Comparison of ENCODE assay signal across 7 mouse cellular contexts in the genomic region with DNA sequence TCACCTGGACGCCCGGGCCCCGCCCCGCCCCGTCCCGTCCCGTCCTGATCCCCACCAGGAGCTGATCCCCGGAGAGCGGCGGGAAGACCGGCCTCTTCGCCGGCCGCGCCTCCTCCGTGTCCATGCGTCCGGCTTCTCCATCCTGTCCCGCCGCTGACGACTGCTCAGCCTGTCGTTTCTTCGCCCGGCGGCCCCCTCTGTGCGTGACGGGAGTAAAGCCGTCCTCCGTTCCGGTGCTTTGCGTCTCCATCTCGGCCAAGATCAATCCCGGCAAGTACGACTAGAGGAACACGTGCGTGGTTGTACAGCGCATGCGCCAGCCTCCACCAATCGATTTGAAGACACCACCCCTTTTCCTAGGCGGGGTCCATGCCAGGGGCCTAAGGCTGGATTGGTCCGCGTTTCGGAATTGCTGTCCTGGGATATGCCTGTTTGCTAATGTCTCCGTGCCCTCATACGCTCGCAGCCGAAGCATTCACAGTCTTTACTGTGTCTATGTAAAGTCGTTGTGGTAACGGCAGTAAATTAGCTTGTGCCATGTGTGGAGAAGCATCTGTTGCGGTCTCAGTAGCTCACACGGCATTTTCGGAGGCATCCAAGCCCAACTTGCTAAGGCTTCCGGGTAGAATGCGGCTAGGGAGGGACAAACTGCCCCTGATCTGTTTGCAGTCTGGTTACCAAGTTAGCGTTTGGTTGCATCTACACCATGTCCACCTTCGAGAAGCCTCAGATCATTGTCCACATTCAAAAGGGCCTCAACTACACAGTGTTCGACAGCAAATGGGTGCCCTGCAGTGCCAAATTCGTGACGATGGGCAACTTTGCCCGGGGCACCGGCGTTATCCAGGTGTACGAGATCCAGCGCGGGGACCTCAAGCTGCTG. TPM values are rescaled to one million over a fixed set of nuclear protein-coding genes. Genes with fewer than 3 reads are reported as not detected.
DNase-seq lines count a peak whose midpoint lies in the region; ATAC-seq and TF ChIP-seq lines count a peak whose summit lies in the region.

A gene (minus strand): TSS at position 311 of the 883 bp plus-strand sequence.

- peak; percentile 100 for ATAC-seq in intestine, postnatal 0 days
- ATAC-seq in midbrain, embryonic 12.5 days (ENCODE audit: low FRiP score, low read depth), result peak; percentile 99

- peaks cover 22% of the 10 kb centered on the region for H3K4me1 ChIP-seq in embryonic facial prominence, embryonic 10.5 days
- no peaks in the 10 kb centered on the region for H3K4me1 ChIP-seq in intestine, postnatal 0 days (replicated peaks; ENCODE audit: control insufficient read depth, insufficient read depth, low read length)
- peaks cover 23% of the 10 kb centered on the region for H3K4me1 ChIP-seq in midbrain, embryonic 12.5 days
- H3K4me1 ChIP-seq in small intestine, adult 2 months (ENCODE audit: control insufficient read depth, insufficient read depth, insufficient read length, low read length), result no peaks in the 10 kb centered on the region

- peak; percentile 96 for DNase-seq in adrenal gland, postnatal 10 days
- peak; percentile 95 for DNase-seq in embryonic facial prominence, embryonic 10.5 days (ENCODE audit: low spot score)
- peak; percentile 70 for DNase-seq in gonadal fat pad, adult 2 months (ENCODE audit: low read depth)
- peak; percentile 99 for DNase-seq in left cerebral cortex, postnatal 4 days

- H3K27me3 ChIP-seq in embryonic facial prominence, embryonic 10.5 days (replicated peaks; ENCODE audit: low read depth, poor library complexity, severe bottlenecking), result no peaks in the 10 kb centered on the region
- no peaks in the 10 kb centered on the region for H3K27me3 ChIP-seq in intestine, postnatal 0 days (replicated peaks; ENCODE audit: control insufficient read depth, insufficient read depth, low read length)
- no peaks in the 10 kb centered on the region for H3K27me3 ChIP-seq in midbrain, embryonic 12.5 days
- no peaks in the 10 kb centered on the region for H3K27me3 ChIP-seq in small intestine, adult 2 months (ENCODE audit: control insufficient read depth, insufficient read depth, low read length)

- no peak; the same call in 1 of the 2 replicates for TF ChIP-seq CTCF in intestine, postnatal 0 days (IDR thresholded peaks at IDR 0.05; ENCODE audit: low read depth)
- TF ChIP-seq CTCF in small intestine, adult 2 months (IDR thresholded peaks at IDR 0.05; ENCODE audit: extremely low read depth, insufficient read length, insufficient replicate concordance, low read depth, low read length), result no peak

- H3K27ac ChIP-seq in embryonic facial prominence, embryonic 10.5 days (replicated peaks), result peak within 1 kb of the TSS; percentile 98
- peak within 1 kb of the TSS; percentile 72 for H3K27ac ChIP-seq in intestine, postnatal 0 days (ENCODE audit: low read depth, low read length)
- peak within 1 kb of the TSS; percentile 61 for H3K27ac ChIP-seq in midbrain, embryonic 12.5 days (replicated peaks)
- H3K27ac ChIP-seq in small intestine, adult 2 months (ENCODE audit: insufficient read depth, low read depth, low read length), result peak within 1 kb of the TSS; percentile 91

- H3K9me3 ChIP-seq in embryonic facial prominence, embryonic 10.5 days, result no peaks in the 10 kb centered on the region
- H3K9me3 ChIP-seq in intestine, postnatal 0 days (ENCODE audit: control insufficient read depth), result no peaks in the 10 kb centered on the region
- H3K9me3 ChIP-seq in midbrain, embryonic 12.5 days, result no peaks in the 10 kb centered on the region

- no peak for TF ChIP-seq POLR2A in small intestine, adult 2 months (IDR thresholded peaks at IDR 0.05; ENCODE audit: low read depth, low read length)

- WGBS in embryonic facial prominence, embryonic 10.5 days, result under 1% methylated on average over 65 of the region's 65 CpGs
- 1% methylated on average over 65 of the region's 65 CpGs for WGBS in intestine, postnatal 0 days
- WGBS in midbrain, embryonic 12.5 days, result under 1% methylated on average over 65 of the region's 65 CpGs
- under 1% methylated on average over 65 of the region's 65 CpGs for WGBS in small intestine, adult 2 months

- H3K4me2 ChIP-seq in intestine, postnatal 0 days (replicated peaks; ENCODE audit: low read depth), result peak within 1 kb of the TSS; percentile 71
- H3K4me2 ChIP-seq in midbrain, embryonic 12.5 days (replicated peaks), result peak within 1 kb of the TSS; percentile 74

- H3K36me3 ChIP-seq in embryonic facial prominence, embryonic 10.5 days (replicated peaks), result peaks cover 29% of the 10 kb centered on the region
- peaks cover 3% of the 10 kb centered on the region; the same call in 1 of the 2 replicates for H3K36me3 ChIP-seq in intestine, postnatal 0 days (ENCODE audit: control insufficient read depth, insufficient read depth)
- H3K36me3 ChIP-seq in midbrain, embryonic 12.5 days, result peaks cover 19% of the 10 kb centered on the region
- H3K36me3 ChIP-seq in small intestine, adult 2 months (ENCODE audit: control insufficient read depth, insufficient read depth, low read length), result 0 out of 2 replicates have a peak, but pooled peaks cover 4% of the 10 kb centered on the region

- peak within 1 kb of the TSS; percentile 92 for H3K4me3 ChIP-seq in embryonic facial prominence, embryonic 10.5 days
- peak within 1 kb of the TSS; percentile 75 for H3K4me3 ChIP-seq in intestine, postnatal 0 days (ENCODE audit: low read depth, low read length)
- peak within 1 kb of the TSS; percentile 90 for H3K4me3 ChIP-seq in midbrain, embryonic 12.5 days
- H3K4me3 ChIP-seq in small intestine, adult 2 months (ENCODE audit: low read depth, low read length), result peak within 1 kb of the TSS; percentile 87

- intact Hi-C loops in left cerebral cortex, postnatal 4 days (cut with DNase I), result no loop called here

- H3K9ac ChIP-seq in intestine, postnatal 0 days (ENCODE audit: low read depth, low read length), result peak within 1 kb of the TSS; percentile 63
- peak within 1 kb of the TSS; percentile 81 for H3K9ac ChIP-seq in midbrain, embryonic 12.5 days (replicated peaks)

RNA-seq across cellular contexts. Expression of the gene that starts here (rescaled TPM):
- 10 to 100 TPM; 35.0 to 38.5 TPM for total RNA-seq in adrenal gland, postnatal 10 days (2021)
- polyA plus RNA-seq in embryonic facial prominence, embryonic 10.5 days (2016; fragmentation: Nextera tagmentation; extraction: Ambion mirVana), result 118 and 128 TPM in 2 replicates
- polyA plus RNA-seq in gonadal fat pad, adult 2 months (2012; rRNA removed), result 7.1 and 8.0 TPM in 2 replicates
- 46.6 and 54.1 TPM in 2 replicates for polyA plus RNA-seq in intestine, postnatal 0 days (2015; fragmentation: Nextera tagmentation; extraction: Ambion mirVana)
- total RNA-seq in left cerebral cortex, postnatal 4 days (2021), result 10 to 100 TPM; 34.5 to 34.6 TPM
- polyA plus RNA-seq in midbrain, embryonic 12.5 days (2016; fragmentation: Nextera tagmentation; extraction: Ambion mirVana), result 66.5 and 74.9 TPM in 2 replicates
- 1.5 and 1.8 TPM in 2 replicates for polyA plus RNA-seq in small intestine, adult 2 months (2012; rRNA removed)

Comparison
In these comparisons a context has a peak if more than half of its experiments do, and no peak if none do; other contexts are left out.
1. Peak in every context shown above with its lines: DNase-seq, ATAC-seq, H3K4me3 ChIP-seq and H3K27ac ChIP-seq.